Mouse (Mus musculus) forebrain, postnatal 0 days (tissue): ENCODE data around the gene Bcl9l. TPM values are rescaled to one million over a fixed set of nuclear protein-coding genes. Genes with fewer than 3 reads are reported as not detected.

Experiments used
- ATAC-seq: fragments of 200-750 bp; cut with Nextera tagmentation; 2 replicates; pipeline ENCODE4 v1.8.0; 2017; ENCODE audit warnings: mild to moderate bottlenecking, moderate library complexity
- DNase-seq: peaks from one replicate; pipeline ENCODE4 v3.0.0-alpha.2; 2015
- H3K27ac ChIP-seq: fragments of 300-500 bp; sonication (generic); 2 replicates; pipeline ENCODE4 v1.5.1; 2014; ENCODE audit warnings: low read depth, mild to moderate bottlenecking, antibody characterized with exemption, low read length, moderate library complexity, mixed read lengths
- H3K27me3 ChIP-seq: fragments of 300-500 bp; sonication (generic); 2 replicates; pipeline ENCODE4 v1.6.1; 2014; ENCODE audit warnings: mild to moderate bottlenecking, low read length, mixed read lengths; ENCODE audit not compliant: insufficient read depth
- H3K36me3 ChIP-seq: fragments of 300-500 bp; sonication (generic); 2 replicates; pipeline ENCODE4 v1.6.1; 2014; ENCODE audit warnings: mild to moderate bottlenecking, moderate library complexity; ENCODE audit not compliant: insufficient read depth
- H3K4me1 ChIP-seq: fragments of 300-500 bp; sonication (generic); 2 replicates; pipeline ENCODE4 v1.6.1; 2014; ENCODE audit warnings: antibody characterized with exemption; ENCODE audit not compliant: insufficient read depth
- H3K4me2 ChIP-seq: fragments of 300-500 bp; sonication (generic); 2 replicates; pipeline ENCODE4 v1.6.1; 2014; ENCODE audit warnings: low read depth, mild to moderate bottlenecking, moderate library complexity
- H3K4me3 ChIP-seq: fragments of 300-500 bp; sonication (generic); 2 replicates; pipeline ENCODE4 v1.5.1; 2014; ENCODE audit warnings: low read depth, low read length, mixed read lengths
- H3K9ac ChIP-seq: fragments of 300-500 bp; sonication (generic); 2 replicates; pipeline ENCODE4 v1.6.1; 2014; ENCODE audit warnings: mild to moderate bottlenecking
- H3K9me3 ChIP-seq: fragments of 300-500 bp; sonication (generic); 2 replicates; pipeline ENCODE4 v1.6.1; 2016; ENCODE audit warnings: low read length
- CTCF ChIP-seq: sonication (generic); IDR thresholded peaks from 2 replicates; pipeline ENCODE4 v1.5.1; 2016; ENCODE audit warnings: antibody characterized with exemption, control low read depth, low read depth
- WGBS: fragments of 180-500 bp; shearing (Covaris S2); extraction: QIAGEN DNeasy Blood & Tissue Kit; methylation state at CpG from one replicate; pipeline ENCODE4 v1.1.7; 2014; 5-methylcytosine and 5-hydroxymethylcytosine counted together
- polyA plus RNA-seq: library from polyadenylated mRNA; unstranded; fragments of >200 nt; fragmentation: Nextera tagmentation; extraction: Ambion mirVana; gene quantifications from 2 replicates; pipeline ENCODE4 v1.2.1, GENCODE M21; 2015
- total RNA-seq: library from RNA; depleted of rRNA; stranded (reverse); fragments of >200 nt; gene quantifications from 2 replicates; pipeline ENCODE4 v1.2.3, GENCODE M21; 2014

The Bcl9l gene
- total and polyA plus RNA-seq, 2 experiments from 2014 or later = 13.0 to 38.7 TPM

GRCm38 (mm10) chr9:44497624-44498377, 15.2 kb downstream of the Bcl9l start:
- H3K9ac ChIP-seq = peak overlapping the region; percentile 61
- DNase-seq (no peak), ATAC-seq (no peak)
- peak overlapping the region; percentile 85 for H3K27ac ChIP-seq
- H3K4me2 ChIP-seq = peak overlapping the region; percentile 89
- no peaks in the 10 kb centered on the region for H3K27me3 ChIP-seq
- no peak for TF ChIP-seq CTCF
- WGBS = 4% methylated on average over 9 of the region's 11 CpGs
- H3K36me3 ChIP-seq = peaks cover 15% of the 10 kb centered on the region
- peak overlapping the region; percentile 40 for H3K4me3 ChIP-seq
- H3K4me1 ChIP-seq = peaks cover 31% of the 10 kb centered on the region
- H3K9me3 ChIP-seq = no peaks in the 10 kb centered on the region

- peak; percentile 76 for DNase-seq
- H3K4me2 ChIP-seq = peak overlapping the region; percentile 89
- no peaks in the 10 kb centered on the region for H3K9me3 ChIP-seq
- H3K27me3 ChIP-seq = no peaks in the 10 kb centered on the region
- ATAC-seq = peak; percentile 80
- 2% methylated on average over 58 of the region's 59 CpGs for WGBS
- H3K27ac ChIP-seq = peak overlapping the region; percentile 85
- H3K4me1 ChIP-seq = peaks cover 31% of the 10 kb centered on the region
- H3K4me3 ChIP-seq = peak overlapping the region; percentile 40
- H3K9ac ChIP-seq = peak overlapping the region; percentile 61
- peaks cover 24% of the 10 kb centered on the region for H3K36me3 ChIP-seq
- peak; percentile 56 for TF ChIP-seq CTCF
These were observed 16.1 kb downstream of the Bcl9l start for GRCm38 (mm10) chr9:44498421-44499355.

- Histone ChIP-seq H3K27me3 (no peaks in the 10 kb centered on the region), H3K4me1 (peaks cover 25% of the 10 kb centered on the region), H3K4me3 (peak overlapping the region; percentile 40), H3K4me2 (peak overlapping the region; percentile 89), H3K36me3 (peaks cover 29% of the 10 kb centered on the region), H3K9ac (peak overlapping the region; percentile 61), H3K9me3 (no peaks in the 10 kb centered on the region), H3K27ac (peak overlapping the region; percentile 85)
- ATAC-seq = peak; percentile 36
- 7% methylated on average over 18 of the region's 20 CpGs for WGBS
- TF ChIP-seq CTCF = no peak
- peak; percentile 61 for DNase-seq
These were observed 16.9 kb downstream of the Bcl9l start for GRCm38 (mm10) chr9:44499356-44500162.

- H3K4me3 ChIP-seq = peak overlapping the region; percentile 40; the same call in 1 of the 2 replicates
- TF ChIP-seq CTCF = no peak
- H3K27me3 ChIP-seq = no peaks in the 10 kb centered on the region
- 30% methylated on average over 5 of the region's 5 CpGs for WGBS
- peak overlapping the region; percentile 85 for H3K27ac ChIP-seq
- H3K9me3 ChIP-seq = no peaks in the 10 kb centered on the region
- H3K4me1 ChIP-seq = peaks cover 23% of the 10 kb centered on the region
- peaks cover 32% of the 10 kb centered on the region for H3K36me3 ChIP-seq
- DNase-seq (no peak), ATAC-seq (no peak)
- peak overlapping the region; percentile 89 for H3K4me2 ChIP-seq
- H3K9ac ChIP-seq = peak overlapping the region; percentile 61; the same call in 1 of the 2 replicates
These were observed 17.5 kb downstream of the Bcl9l start for GRCm38 (mm10) chr9:44500163-44500533.

GRCm38 (mm10) chr9:44500638-44501175, 18.1 kb downstream of the Bcl9l start:
- 0 out of 2 replicates have a peak overlapping the region, but pooled peaks have one; percentile 89 for H3K4me2 ChIP-seq
- no peak overlapping the region for H3K4me3 ChIP-seq
- no peaks in the 10 kb centered on the region for H3K27me3 ChIP-seq
- 0 out of 2 replicates have a peak overlapping the region, but pooled peaks have one; percentile 61 for H3K9ac ChIP-seq
- no peaks in the 10 kb centered on the region for H3K9me3 ChIP-seq
- H3K27ac ChIP-seq = peak overlapping the region; percentile 85; the same call in 1 of the 2 replicates
- TF ChIP-seq CTCF = no peak
- 58% methylated on average over 8 of the region's 8 CpGs for WGBS
- ATAC-seq = no peak
- no peak for DNase-seq
- peaks cover 23% of the 10 kb centered on the region for H3K4me1 ChIP-seq
- H3K36me3 ChIP-seq = peaks cover 38% of the 10 kb centered on the region
